Mouse (Mus musculus) kidney, embryonic 16.5 days (tissue): ENCODE results near the gene Dcp1b. TPM values are rescaled to one million over a fixed set of nuclear protein-coding genes. Genes with fewer than 3 reads are reported as not detected.

Source experiments
- ATAC-seq: fragments of 200-750 bp; cut with Nextera tagmentation; 2 replicates; pipeline ENCODE4 v1.8.0; 2017; ENCODE audit warnings: moderate TSS enrichment; ENCODE audit not compliant: low FRiP score, low TSS enrichment
- H3K27ac ChIP-seq: fragments of 300-500 bp; sonication (generic); 2 replicates; pipeline ENCODE4 v1.5.1; 2014; ENCODE audit warnings: low read length
- H3K27me3 ChIP-seq: fragments of 300-500 bp; sonication (generic); 2 replicates; pipeline ENCODE4 v1.6.1; 2014; ENCODE audit warnings: low read length, control low read depth, mixed read lengths; ENCODE audit not compliant: insufficient read depth
- H3K36me3 ChIP-seq: fragments of 300-500 bp; sonication (generic); 2 replicates; pipeline ENCODE4 v1.6.1; 2014; ENCODE audit warnings: low read length, control low read depth, mixed read lengths; ENCODE audit not compliant: insufficient read depth
- H3K4me1 ChIP-seq: fragments of 300-500 bp; sonication (generic); 2 replicates; pipeline ENCODE4 v1.6.1; 2014; ENCODE audit warnings: low read length, control low read depth, mixed read lengths; ENCODE audit not compliant: insufficient read depth
- H3K4me2 ChIP-seq: fragments of 300-500 bp; sonication (generic); replicated peaks from 2 replicates; pipeline ENCODE4 v1.6.1; 2014; ENCODE audit warnings: low read depth, low read length
- H3K4me3 ChIP-seq: fragments of 300-500 bp; sonication (generic); 2 replicates; pipeline ENCODE4 v1.5.1; 2014; ENCODE audit warnings: mild to moderate bottlenecking, low read length
- H3K9ac ChIP-seq: fragments of 300-500 bp; sonication (generic); replicated peaks from 2 replicates; pipeline ENCODE4 v1.6.1; 2014; ENCODE audit warnings: low read length
- H3K9me3 ChIP-seq: fragments of 300-500 bp; sonication (generic); 2 replicates; pipeline ENCODE4 v1.6.1; 2016; ENCODE audit warnings: low read length, control low read depth
- WGBS: fragments of 180-500 bp; shearing (Covaris S2); extraction: QIAGEN DNeasy Blood & Tissue Kit; methylation state at CpG from one replicate; pipeline ENCODE4 v1.1.7; 2014; 5-methylcytosine and 5-hydroxymethylcytosine counted together
- polyA plus RNA-seq: library from polyadenylated mRNA; unstranded; fragments of >200 nt; fragmentation: Nextera tagmentation; extraction: Ambion mirVana; gene quantifications from 2 replicates; pipeline ENCODE4 v1.2.1, GENCODE M21; 2015

Gene Dcp1b
- polyA plus RNA-seq, 1 experiment from 2014 or later = 9.5 TPM

DNA sequence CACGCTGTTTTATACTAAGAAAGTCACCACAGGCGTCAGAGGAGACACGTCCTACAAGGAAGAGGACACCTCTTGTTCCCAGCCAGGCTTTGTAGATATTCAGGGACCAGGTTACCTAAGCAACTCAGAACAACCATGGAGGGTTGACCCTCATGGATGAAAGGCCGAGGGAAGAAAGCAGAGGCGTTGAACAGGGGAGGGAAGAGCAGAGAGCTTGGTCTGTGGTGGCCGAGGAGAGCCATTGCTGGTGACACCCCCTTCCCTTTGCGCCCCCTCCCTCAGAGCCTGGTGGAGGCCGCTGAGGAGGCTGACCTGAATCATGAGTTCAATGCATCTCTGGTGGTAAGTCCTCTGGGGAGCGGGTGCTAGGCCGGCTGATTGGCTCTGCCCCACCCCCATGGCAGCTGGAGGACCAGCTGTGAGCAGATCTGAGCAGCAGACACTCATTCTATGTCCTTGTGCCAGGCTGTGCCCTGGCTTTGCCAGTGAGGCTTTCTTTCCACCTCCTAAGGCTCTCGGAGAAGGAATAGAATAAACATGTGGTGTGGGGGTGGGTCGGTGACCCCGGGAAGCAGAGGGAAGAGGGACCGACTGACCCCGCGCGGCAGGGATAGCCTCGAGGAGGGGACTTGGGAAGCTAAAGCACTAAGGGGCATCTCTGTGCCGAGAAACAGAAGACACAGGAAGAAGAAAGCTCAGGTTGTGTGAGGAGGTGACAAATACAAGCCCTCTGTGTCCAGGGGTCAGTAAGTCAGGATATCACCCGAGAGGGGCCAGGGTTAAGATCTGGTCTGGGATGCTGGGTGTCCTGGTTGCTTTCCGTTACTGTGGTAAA lies 66.0 kb downstream of the Dcp1b start:
- 43% methylated on average over 21 of the region's 21 CpGs for WGBS
- H3K9ac ChIP-seq = no peak overlapping the region
- no peak for ATAC-seq
- H3K4me3 ChIP-seq = no peak overlapping the region
- no peak overlapping the region for H3K27ac ChIP-seq
- no peaks in the 10 kb centered on the region for H3K36me3 ChIP-seq
- H3K4me2 ChIP-seq = no peak overlapping the region
- peaks cover 4% of the 10 kb centered on the region for H3K9me3 ChIP-seq
- no peaks in the 10 kb centered on the region for H3K27me3 ChIP-seq
- H3K4me1 ChIP-seq = peaks cover 6% of the 10 kb centered on the region; the same call in 1 of the 2 replicates

DNA sequence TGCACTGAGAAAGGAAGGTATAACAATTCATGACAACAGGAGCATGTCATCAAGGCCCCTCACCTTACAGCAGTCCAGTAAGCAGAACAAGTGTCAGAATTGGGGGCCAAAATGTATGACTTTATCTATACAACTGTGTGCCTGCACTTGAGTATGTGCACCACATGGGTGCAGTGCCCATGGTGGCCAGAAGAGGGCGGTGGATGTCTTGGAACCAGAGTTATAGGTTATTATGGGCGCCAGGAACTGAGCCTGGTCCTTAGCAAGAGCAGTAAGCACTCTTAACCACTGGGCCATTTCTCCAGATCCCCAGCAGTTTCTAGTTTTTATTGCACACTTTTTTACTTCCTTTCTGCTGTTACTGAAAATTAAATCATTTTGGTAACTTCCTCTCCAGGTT lies 71.0 kb downstream of the Dcp1b start:
- H3K4me3 ChIP-seq = no peak overlapping the region
- 42% methylated on average over 2 of the region's 2 CpGs for WGBS
- peaks cover 11% of the 10 kb centered on the region for H3K9me3 ChIP-seq

DNA sequence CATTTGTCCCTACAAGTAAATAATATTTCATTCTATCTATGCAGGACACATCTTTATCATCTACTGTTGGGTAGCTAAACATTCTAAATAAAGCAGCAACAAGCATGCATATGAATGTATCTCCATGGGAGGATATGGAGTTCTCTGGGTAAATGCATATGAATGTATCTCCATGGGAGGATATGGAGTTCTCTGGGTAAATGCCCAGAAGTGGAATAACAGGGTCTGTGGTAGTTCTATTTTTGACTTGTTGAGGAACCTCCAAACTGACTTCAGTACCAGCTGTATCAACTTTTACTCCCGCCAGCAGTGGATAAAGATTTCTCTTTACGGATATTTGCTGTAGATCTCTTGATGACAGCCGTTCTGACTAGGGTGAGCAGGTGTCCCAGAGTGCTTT lies 73.5 kb downstream of the Dcp1b start:
- H3K4me1 ChIP-seq = no peaks in the 10 kb centered on the region
- H3K27ac ChIP-seq = no peak overlapping the region
- no peaks in the 10 kb centered on the region for H3K27me3 ChIP-seq
- no peak overlapping the region for H3K4me2 ChIP-seq
- H3K4me3 ChIP-seq = no peak overlapping the region
- WGBS = 75% methylated on average over 3 of the region's 3 CpGs
- ATAC-seq = no peak
- H3K9ac ChIP-seq = no peak overlapping the region
- peaks cover 11% of the 10 kb centered on the region for H3K9me3 ChIP-seq
- H3K36me3 ChIP-seq = no peaks in the 10 kb centered on the region

More for the DNA sequence above, 71.0 kb downstream of the Dcp1b start:
- Histone ChIP-seq H3K27me3 (no peaks in the 10 kb centered on the region), H3K9ac (no peak overlapping the region), H3K4me1 (peaks cover 4% of the 10 kb centered on the region; the same call in 1 of the 2 replicates), H3K27ac (no peak overlapping the region), H3K36me3 (no peaks in the 10 kb centered on the region), H3K4me2 (no peak overlapping the region)
- ATAC-seq = no peak

- ATAC-seq = no peak
- Histone ChIP-seq H3K4me1 (no peaks in the 10 kb centered on the region), H3K9ac (no peak overlapping the region), H3K4me2 (no peak overlapping the region), H3K4me3 (no peak overlapping the region), H3K36me3 (no peaks in the 10 kb centered on the region), H3K27ac (no peak overlapping the region), H3K9me3 (peaks cover 11% of the 10 kb centered on the region), H3K27me3 (no peaks in the 10 kb centered on the region)
- WGBS = 87% methylated on average over 10 of the region's 10 CpGs
Measured at GRCm38 (mm10) chr6:119249726-119250125, 74.7 kb downstream of the Dcp1b start.

DNA sequence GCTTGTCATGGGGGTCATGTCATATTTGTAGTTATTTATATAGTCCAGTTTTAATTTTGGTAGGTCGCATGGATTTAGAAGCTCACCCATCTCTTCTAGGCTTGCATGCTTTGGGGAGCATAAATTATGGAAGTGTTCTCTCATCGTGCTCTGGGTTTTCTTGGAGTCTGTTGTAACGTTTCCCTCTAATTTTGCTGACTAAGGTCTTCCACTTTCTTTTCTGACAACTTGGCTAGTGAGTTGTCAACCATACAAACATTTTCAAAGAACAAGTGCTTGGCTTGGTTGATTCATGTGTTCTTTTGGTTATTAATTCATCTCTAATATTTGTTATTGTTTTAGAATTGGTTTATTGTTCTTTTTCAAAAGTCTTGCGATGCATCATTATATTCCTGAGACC lies 76.7 kb downstream of the Dcp1b start:
- no peak for ATAC-seq
- 65% methylated on average over 4 of the region's 4 CpGs for WGBS
- no peak overlapping the region for H3K9ac ChIP-seq
- no peaks in the 10 kb centered on the region for H3K27me3 ChIP-seq
- H3K36me3 ChIP-seq = no peaks in the 10 kb centered on the region
- H3K4me1 ChIP-seq = no peaks in the 10 kb centered on the region
- H3K4me3 ChIP-seq = no peak overlapping the region
- H3K4me2 ChIP-seq = no peak overlapping the region
- no peak overlapping the region for H3K27ac ChIP-seq
- H3K9me3 ChIP-seq = peaks cover under 1% of the 10 kb centered on the region; the same call in 1 of the 2 replicates

Other genes starting within 250 kb of the Dcp1b start
- gene Cacna1c, start 21.2 kb downstream of the Dcp1b start, polyA plus RNA-seq = 1.4 and 2.6 TPM in 2 replicates
- 0.14 TPM in 1 of 2 replicates, not detected in the other for gene Cacna2d4, start 61.3 kb downstream of the Dcp1b start, polyA plus RNA-seq
- 0.13 and 0.49 TPM in 2 replicates for gene Lrtm2, start 155.5 kb downstream of the Dcp1b start, polyA plus RNA-seq
- 45.2 and 45.4 TPM in 2 replicates for gene Adipor2, start 242.5 kb downstream of the Dcp1b start, polyA plus RNA-seq